Mouse (Mus musculus): Measurements from ENCODE around the gene Was. TPM values are rescaled to one million over a fixed set of nuclear protein-coding genes. Genes with fewer than 3 reads are reported as not detected.

Was gene
- total and polyA plus RNA-seq, 3 experiments = 146 to 167 TPM; not detected in 1

GRCm38 (mm10) chrX:8105019-8105418 lies 14.7 kb upstream of the Was start:
- no peaks in the 10 kb centered on the region for H3K27me3 ChIP-seq (ENCODE audit: control insufficient read depth in 1 of 2, insufficient read depth in 2 of 2, low read length in 2 of 2)
- H3K79me2 ChIP-seq (ENCODE audit: control insufficient read depth, insufficient read depth, low read length, poor library complexity) = no peaks in the 10 kb centered on the region
- no peak overlapping the region for H3K4me3 ChIP-seq (ENCODE audit: control insufficient read depth in 1 of 2, insufficient read depth in 1 of 2, low read depth in 2 of 2, low read length in 2 of 2)
- no peak for DNase-seq (ENCODE audit: low read depth, low spot score)
- peaks cover 0 to 24% of the 10 kb centered on the region in 2 experiments; a peak in 2 of 4 replicates for H3K36me3 ChIP-seq (ENCODE audit: control insufficient read depth in 1 of 2, insufficient read depth in 2 of 2, low read length in 2 of 2)
- H3K27ac ChIP-seq (ENCODE audit: control insufficient read depth, low read depth, low read length) = no peak overlapping the region
- peaks cover 5 to 34% of the 10 kb centered on the region in 2 experiments for H3K4me1 ChIP-seq (ENCODE audit: control insufficient read depth in 1 of 2, insufficient read depth in 2 of 2, low read length in 2 of 2)
- no peak overlapping the region for H3K9ac ChIP-seq (ENCODE audit: control insufficient read depth, low read depth, low read length, poor library complexity, severe bottlenecking)
- TF ChIP-seq CTCF (IDR thresholded peaks at IDR 0.05 in 2 of 3, conservative IDR thresholded peaks at IDR 0.05 in 1 of 3; ENCODE audit: control insufficient read depth in 1 of 3, insufficient read depth in 1 of 3, low read depth in 2 of 3, low read length in 3 of 3, poor library complexity in 1 of 3, severe bottlenecking in 1 of 3) (no peak), USF1 (IDR thresholded peaks at IDR 0.05; ENCODE audit: low read depth, low read length) (no peak), MAZ (IDR thresholded peaks at IDR 0.05; ENCODE audit: low read depth, low read length) (no peak), POLR2A (IDR thresholded peaks at IDR 0.05; ENCODE audit: control insufficient read depth in 1 of 2, insufficient read depth in 1 of 2, low read depth in 1 of 2, low read length in 2 of 2, poor library complexity in 1 of 2) (no peak), TBP (IDR thresholded peaks at IDR 0.05; ENCODE audit: low read depth, low read length) (no peak), ZC3H11A (IDR thresholded peaks at IDR 0.05; ENCODE audit: low read depth, low read length) (no peak), POLR2AphosphoS2 (IDR thresholded peaks at IDR 0.05; ENCODE audit: low read length) (no peak), GATA1 (IDR thresholded peaks at IDR 0.05; ENCODE audit: low read depth, low read length) (no peak), E2F4 (IDR thresholded peaks at IDR 0.05; ENCODE audit: borderline replicate concordance, low read depth, low read length) (no peak), HCFC1 (IDR thresholded peaks at IDR 0.05; ENCODE audit: low read depth, low read length) (no peak), ETS1 (IDR thresholded peaks at IDR 0.05; ENCODE audit: low read depth, low read length) (no peak), GABPA (IDR thresholded peaks at IDR 0.05; ENCODE audit: low read depth, low read length) (no peak), KAT2A (conservative IDR thresholded peaks at IDR 0.05; ENCODE audit: low read depth, low read length) (no peak), ZMIZ1 (IDR thresholded peaks at IDR 0.05; ENCODE audit: low read depth, low read length) (no peak)
- H3K9me3 ChIP-seq (replicated peaks; ENCODE audit: insufficient read depth, low read length) = no peaks in the 10 kb centered on the region

DNA sequence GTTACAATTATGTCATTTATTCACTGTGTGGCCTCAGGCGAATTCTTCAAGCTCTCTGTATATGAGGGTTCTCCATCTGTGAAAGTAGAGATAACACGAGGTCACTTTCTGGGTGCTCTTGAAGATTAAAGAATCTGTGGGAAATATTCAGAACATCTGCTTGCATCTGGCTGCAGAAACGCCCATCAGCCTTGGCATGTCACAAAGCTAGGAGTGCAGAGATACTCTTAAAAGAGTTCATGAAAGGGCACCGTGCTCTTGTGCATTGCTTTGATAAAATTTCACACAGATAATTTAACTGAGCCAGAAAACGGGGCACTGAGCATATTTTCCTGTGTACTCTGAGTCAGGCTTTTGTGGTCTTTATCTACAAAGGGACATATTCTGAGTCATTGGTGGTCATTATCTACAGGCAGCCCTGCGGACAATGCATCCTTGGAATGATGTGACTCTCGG lies 11.9 kb upstream of the Was start:
- H3K9me3 ChIP-seq (replicated peaks; ENCODE audit: insufficient read depth, low read length) = no peaks in the 10 kb centered on the region
- no peak overlapping the region for H3K9ac ChIP-seq (ENCODE audit: control insufficient read depth, low read depth, low read length, poor library complexity, severe bottlenecking)
- H3K27me3 ChIP-seq (ENCODE audit: control insufficient read depth in 1 of 2, insufficient read depth in 2 of 2, low read length in 2 of 2) = no peaks in the 10 kb centered on the region
- H3K4me1 ChIP-seq (ENCODE audit: control insufficient read depth in 1 of 2, insufficient read depth in 2 of 2, low read length in 2 of 2) = peaks cover 4 to 30% of the 10 kb centered on the region in 2 experiments; a peak in 3 of 4 replicates
- peak overlapping the region; percentile 81 for H3K27ac ChIP-seq (ENCODE audit: control insufficient read depth, low read depth, low read length)
- peaks cover 0 to 29% of the 10 kb centered on the region in 2 experiments; a peak in 2 of 4 replicates for H3K36me3 ChIP-seq (ENCODE audit: control insufficient read depth in 1 of 2, insufficient read depth in 2 of 2, low read length in 2 of 2)
- H3K79me2 ChIP-seq (ENCODE audit: control insufficient read depth, insufficient read depth, low read length, poor library complexity) = peaks cover under 1% of the 10 kb centered on the region; the same call in 1 of the 2 replicates
- no peak overlapping the region for H3K4me3 ChIP-seq (ENCODE audit: control insufficient read depth in 1 of 2, insufficient read depth in 1 of 2, low read depth in 2 of 2, low read length in 2 of 2)
- DNase-seq (ENCODE audit: low read depth, low spot score) = peak; percentile 95
- TF ChIP-seq CHD2 (IDR thresholded peaks at IDR 0.05; ENCODE audit: low read length) (no peak), NRF1 (IDR thresholded peaks at IDR 0.05; ENCODE audit: insufficient read depth, low read depth, low read length, poor library complexity, severe bottlenecking) (no peak), KAT2A (conservative IDR thresholded peaks at IDR 0.05; ENCODE audit: low read depth, low read length) (no peak), MYB (IDR thresholded peaks at IDR 0.05; ENCODE audit: low read depth, low read length) (peak; percentile 75; the same call in 1 of the 2 replicates), CTCF (IDR thresholded peaks at IDR 0.05 in 2 of 3, conservative IDR thresholded peaks at IDR 0.05 in 1 of 3; ENCODE audit: control insufficient read depth in 1 of 3, insufficient read depth in 1 of 3, low read depth in 2 of 3, low read length in 3 of 3, poor library complexity in 1 of 3, severe bottlenecking in 1 of 3) (no peak), RCOR1 (IDR thresholded peaks at IDR 0.05; ENCODE audit: low read depth, low read length) (peak; percentile 97), USF1 (IDR thresholded peaks at IDR 0.05; ENCODE audit: low read depth, low read length) (no peak), SMC3 (IDR thresholded peaks at IDR 0.05; ENCODE audit: low read depth, low read length) (no peak), TBP (IDR thresholded peaks at IDR 0.05; ENCODE audit: low read depth, low read length) (0 out of 2 replicates have a peak, but pooled peaks have one; percentile 10), ZNF384 (IDR thresholded peaks at IDR 0.05; ENCODE audit: low read depth, low read length) (0 out of 2 replicates have a peak, but pooled peaks have one; percentile 26), SIN3A (IDR thresholded peaks at IDR 0.05; ENCODE audit: low read length) (peak; percentile 85), EP300 (IDR thresholded peaks at IDR 0.05; ENCODE audit: low read depth in 1 of 2, low read length in 2 of 2) (peak; percentile 99), CHD1 (IDR thresholded peaks at IDR 0.05; ENCODE audit: low read depth, low read length) (no peak), MAZ (IDR thresholded peaks at IDR 0.05; ENCODE audit: low read depth, low read length) (peak; percentile 39; the same call in 1 of the 2 replicates), GATA1 (IDR thresholded peaks at IDR 0.05; ENCODE audit: low read depth, low read length) (peak; percentile 99), POLR2AphosphoS2 (IDR thresholded peaks at IDR 0.05; ENCODE audit: low read length) (no peak), POLR2A (IDR thresholded peaks at IDR 0.05; ENCODE audit: control insufficient read depth in 1 of 2, insufficient read depth in 1 of 2, low read depth in 1 of 2, low read length in 2 of 2, poor library complexity in 1 of 2) (no peak), ZC3H11A (IDR thresholded peaks at IDR 0.05; ENCODE audit: low read depth, low read length) (0 out of 2 replicates have a peak, but pooled peaks have one; percentile 8), RAD21 (IDR thresholded peaks at IDR 0.05; ENCODE audit: low read depth, low read length) (no peak), UBTF (IDR thresholded peaks at IDR 0.05; ENCODE audit: borderline replicate concordance, insufficient read depth, low read depth, low read length) (no peak), E2F4 (IDR thresholded peaks at IDR 0.05; ENCODE audit: borderline replicate concordance, low read depth, low read length) (peak; percentile 40; the same call in 1 of the 2 replicates), ELF1 (IDR thresholded peaks at IDR 0.05; ENCODE audit: low read depth, low read length) (no peak), ETS1 (IDR thresholded peaks at IDR 0.05; ENCODE audit: low read depth, low read length) (peak; percentile 97), MEF2A (IDR thresholded peaks at IDR 0.05; ENCODE audit: extremely low read depth, insufficient replicate concordance, low read depth, low read length, poor library complexity, severe bottlenecking) (no peak), NELFE (IDR thresholded peaks at IDR 0.05; ENCODE audit: low read depth, low read length) (no peak)
